Mouse (Mus musculus) fibroblast of lung, adult 2 months (primary cell): ENCODE results near the gene Ssr3.
"Not testable (repeated sequence)": the region's sequence is repeated elsewhere in the genome, so short reads cannot be mapped to it uniquely, and the experiment has no call there.

Experiments
- DNase-seq: peaks from one replicate; pipeline ENCODE4 v3.0.0-alpha.2; 2011; ENCODE audit warnings: low read depth

Ssr3 gene

GRCm38 (mm10) chr3:65392421-65392817, at the start of gene Ssr3:
Gene Ssr3 (minus strand): TSS chr3:65392623.
- peak; percentile 98 for DNase-seq

- peak; percentile 51 for DNase-seq
Measured at GRCm38 (mm10) chr3:65441586-65442111, 49.2 kb upstream of the Ssr3 start.

DNA sequence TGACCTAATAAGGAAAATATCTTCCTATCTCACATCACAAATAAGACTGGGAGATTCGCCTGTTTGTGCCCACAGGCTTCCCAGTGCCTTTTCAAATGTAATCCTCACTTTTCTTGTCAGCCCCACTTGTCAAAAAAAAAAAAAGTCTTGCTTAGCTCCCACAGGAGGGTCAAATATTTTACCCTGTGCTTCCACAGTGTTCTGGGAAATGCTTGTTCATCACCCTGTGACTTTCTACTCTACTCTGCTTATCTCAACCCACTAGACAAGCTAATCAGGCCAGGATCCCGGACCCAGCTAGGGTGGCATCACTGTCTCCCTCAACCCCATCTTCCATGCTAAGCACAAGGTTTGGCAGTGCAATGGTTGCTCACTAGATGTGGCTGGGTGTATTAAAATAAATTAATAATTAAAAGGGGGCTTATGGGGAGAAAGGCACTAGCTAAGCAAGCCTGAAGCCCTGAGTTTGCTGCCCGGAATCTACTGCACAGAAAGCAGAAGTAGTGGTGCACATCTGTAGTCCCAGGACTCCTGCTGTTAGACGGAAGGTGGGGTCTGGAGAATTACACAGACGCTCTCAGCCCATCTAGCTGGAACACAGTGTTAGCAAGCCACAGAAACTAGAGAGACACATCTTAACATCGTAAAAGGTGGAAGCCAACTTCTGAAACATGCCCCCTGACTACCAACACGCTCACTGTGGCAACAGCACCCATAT, 46.2 kb upstream of the Ssr3 start:
- no peak for DNase-seq

GRCm38 (mm10) chr3:65435812-65436211, 43.4 kb upstream of the Ssr3 start:
- no peak for DNase-seq

DNA sequence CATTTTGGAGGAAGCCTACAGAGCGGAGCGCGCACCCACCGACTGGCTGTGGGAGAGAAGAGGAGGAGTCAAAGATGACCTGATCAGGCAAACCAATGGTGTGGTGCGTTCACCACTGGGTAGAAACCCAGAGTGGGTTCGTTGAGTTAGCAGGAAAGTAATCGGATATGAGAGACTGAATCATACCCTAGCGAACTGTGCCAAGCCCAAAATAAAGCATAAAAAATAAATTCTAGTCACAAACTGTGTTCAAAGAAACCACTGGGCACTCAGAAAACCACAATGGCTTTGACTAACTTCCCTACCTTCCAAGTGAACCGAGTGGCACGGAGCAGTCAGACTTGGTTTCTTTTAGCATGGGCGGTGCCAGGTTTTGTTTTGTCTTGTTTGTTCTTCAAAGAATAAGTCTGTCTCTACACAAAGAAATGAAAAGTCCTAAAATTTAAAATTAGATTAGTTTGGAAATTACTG, 42.7 kb upstream of the Ssr3 start:
- peak; percentile 91 for DNase-seq

- no peak for DNase-seq
Measured at GRCm38 (mm10) chr3:65432236-65432635, 39.8 kb upstream of the Ssr3 start.

- DNase-seq, result no peak
Measured at GRCm38 (mm10) chr3:65419706-65420105, 27.3 kb upstream of the Ssr3 start.

DNA sequence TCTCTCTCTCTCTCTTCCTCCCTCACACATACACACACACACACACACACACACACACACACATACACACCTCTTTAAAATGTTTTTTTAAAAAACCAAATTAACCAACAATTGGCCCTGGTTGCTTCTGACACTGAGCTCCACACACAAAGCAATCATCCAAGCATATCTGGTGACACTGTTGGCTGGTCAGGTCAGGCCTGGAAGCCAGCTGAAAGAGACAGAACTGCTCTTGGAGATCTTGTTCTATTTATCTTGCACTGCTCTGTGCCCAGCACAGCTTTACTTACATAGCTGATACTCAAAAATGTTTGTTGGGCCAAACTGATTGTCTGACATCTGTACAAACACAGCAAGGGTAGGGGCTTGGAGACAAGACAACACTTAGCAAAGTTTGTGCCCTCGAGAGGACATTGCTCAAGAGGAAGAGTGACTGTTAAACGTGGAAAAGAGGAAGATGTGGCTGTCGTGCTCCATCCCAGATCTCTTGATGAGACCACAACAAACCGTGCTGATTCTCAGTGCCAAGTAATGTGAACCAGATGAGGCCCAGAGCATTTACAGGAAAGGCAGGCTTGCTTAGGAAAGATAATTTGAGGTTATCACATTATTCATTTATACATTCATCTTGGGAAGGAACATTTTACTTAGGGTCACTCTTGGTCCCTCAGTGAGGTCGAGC, 25.6 kb upstream of the Ssr3 start:
- no peak for DNase-seq

GRCm38 (mm10) chr3:65416571-65416970, 24.1 kb upstream of the Ssr3 start:
- no peak for DNase-seq

DNA sequence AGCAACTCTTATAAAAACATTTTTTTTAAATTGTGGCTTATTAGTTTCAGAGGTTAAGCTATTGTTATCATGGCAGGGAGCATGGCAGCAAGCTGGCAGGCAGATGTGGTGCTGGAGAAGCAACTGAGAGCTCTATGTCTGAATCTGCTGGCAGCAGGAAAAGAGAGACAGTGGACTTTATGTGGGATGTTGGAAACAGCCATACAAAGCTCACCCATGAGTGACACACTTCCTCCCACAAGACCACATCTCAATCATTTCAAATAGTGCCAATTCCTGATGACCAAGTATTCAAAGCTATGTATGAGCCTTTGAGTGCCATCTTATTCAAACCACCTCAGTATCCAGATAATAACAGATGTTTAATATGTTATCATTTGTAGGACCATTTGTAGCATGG, 15.5 kb upstream of the Ssr3 start:
- DNase-seq, result no peak

- DNase-seq, result no peak
Measured at GRCm38 (mm10) chr3:65405781-65406180, 13.4 kb upstream of the Ssr3 start.

DNA sequence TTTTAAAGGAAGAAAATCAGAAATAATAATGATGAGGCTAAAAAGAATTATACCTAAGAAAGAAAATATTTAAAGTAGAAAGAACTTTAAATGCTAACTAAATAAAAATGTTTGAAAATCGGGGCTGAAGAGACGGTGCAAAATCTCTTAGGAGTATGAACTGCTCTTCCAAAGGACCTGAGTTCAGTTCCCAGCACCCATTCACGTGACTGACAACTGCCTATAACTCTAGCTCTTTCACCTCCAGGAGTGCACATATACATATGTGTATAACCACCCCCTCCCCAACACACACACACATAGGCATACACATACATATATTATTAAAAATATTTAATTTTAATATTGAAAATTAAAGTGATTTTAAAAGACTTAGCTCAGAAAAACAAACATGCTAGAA, 5.1 kb upstream of the Ssr3 start:
- no peak for DNase-seq

DNA sequence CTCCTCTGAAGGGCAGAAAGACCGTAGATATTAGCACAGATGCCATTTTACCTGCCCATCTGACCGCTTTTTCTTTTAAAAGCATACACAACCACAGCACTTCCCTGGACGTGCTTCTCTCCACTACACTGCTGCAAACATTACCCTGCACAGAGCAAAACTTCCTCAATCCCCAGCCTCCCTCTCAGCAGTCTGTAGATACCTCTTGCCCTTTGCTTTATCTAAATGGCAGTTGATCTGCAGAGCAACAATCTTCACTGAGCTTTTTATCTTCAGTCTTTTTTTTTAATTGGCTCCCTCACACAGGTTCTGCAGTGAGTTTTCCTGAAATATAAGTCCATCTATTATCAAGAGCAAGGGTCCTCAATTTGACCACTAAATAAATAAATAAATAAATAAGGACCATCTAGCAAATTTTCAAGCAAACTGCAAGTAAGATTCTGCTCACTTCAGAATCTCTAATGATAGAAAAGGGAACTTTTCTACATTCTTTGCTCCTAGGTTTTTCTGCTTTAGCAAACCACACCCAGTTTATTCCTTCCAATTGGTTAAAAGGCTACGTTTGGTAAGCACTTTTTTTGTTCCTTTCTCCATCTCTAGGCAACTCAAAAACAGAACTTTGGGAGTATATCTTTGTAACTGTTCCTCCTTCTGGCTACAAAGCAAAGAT, 4.5 kb upstream of the Ssr3 start:
- DNase-seq, result no peak

DNA sequence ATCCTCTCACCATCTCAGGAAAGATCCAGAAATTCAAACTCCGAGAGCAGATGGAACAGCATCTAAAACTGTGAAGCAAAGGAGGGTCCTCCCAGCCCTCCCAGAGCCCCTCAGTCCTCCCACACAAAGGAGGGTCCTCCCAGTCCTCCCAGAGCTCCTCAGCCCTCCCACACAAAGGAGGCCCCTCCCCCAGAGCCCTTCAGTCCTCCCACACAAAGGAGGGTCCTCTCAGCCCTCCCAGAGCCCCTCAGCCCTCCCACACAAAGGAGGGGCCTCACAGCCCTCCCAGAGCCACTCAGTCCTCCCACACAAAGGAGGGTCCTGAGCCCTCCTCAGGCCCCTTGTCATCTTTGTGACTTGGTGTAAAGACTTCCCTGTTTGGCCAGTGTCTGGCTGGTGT, 2.7 kb upstream of the Ssr3 start:
- DNase-seq, result not testable (repeated sequence)

GRCm38 (mm10) chr3:65391784-65392420, 521 bp downstream of the Ssr3 start:
- no peak for DNase-seq

DNA sequence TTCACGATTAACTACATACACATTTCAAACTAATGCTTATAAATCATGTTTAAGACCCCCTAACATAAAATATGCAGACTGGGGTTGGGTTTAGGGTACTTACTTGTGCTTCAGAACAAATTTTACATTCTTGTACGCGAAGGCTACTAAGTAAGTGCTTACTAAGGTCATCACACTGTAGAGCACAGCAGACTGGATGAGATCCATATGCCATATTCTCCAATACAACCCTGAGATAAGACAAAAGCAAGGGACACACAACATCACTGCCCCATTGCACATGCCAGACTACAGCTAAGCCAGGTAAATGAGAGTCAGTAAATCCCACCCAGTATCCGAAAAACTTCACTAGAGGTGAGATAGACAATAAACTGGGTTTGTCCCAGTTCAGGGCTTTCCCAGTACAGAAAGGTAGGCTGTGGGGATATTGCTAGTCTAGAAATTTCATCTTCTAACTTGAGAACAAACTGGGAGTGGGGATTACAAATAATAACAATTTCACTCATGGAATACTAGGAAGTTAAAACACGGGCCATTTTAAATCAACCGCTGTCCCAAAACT, 1.1 kb downstream of the Ssr3 start:
- no peak for DNase-seq

DNA sequence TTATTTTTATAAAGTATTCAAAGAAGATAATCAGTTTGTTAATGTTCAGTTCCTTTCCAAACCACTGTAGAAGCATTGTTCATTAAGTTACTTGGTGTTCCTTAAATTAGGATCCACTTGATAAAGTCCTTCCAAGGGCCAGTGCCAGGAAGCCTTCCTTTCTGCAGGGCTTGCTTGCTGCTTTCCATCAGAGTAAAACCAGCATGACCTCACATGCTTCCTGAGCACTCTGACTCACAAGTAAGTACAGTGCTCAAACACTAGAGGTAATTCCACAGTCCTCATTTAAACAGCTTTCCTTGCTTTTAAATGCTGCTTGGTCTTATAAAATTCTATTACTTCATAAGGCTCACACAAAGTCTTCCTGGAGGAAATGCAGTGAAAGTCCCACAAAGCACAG, 6.7 kb downstream of the Ssr3 start:
- DNase-seq, result no peak

GRCm38 (mm10) chr3:65384431-65384830, 8.0 kb downstream of the Ssr3 start:
- no peak for DNase-seq

DNA sequence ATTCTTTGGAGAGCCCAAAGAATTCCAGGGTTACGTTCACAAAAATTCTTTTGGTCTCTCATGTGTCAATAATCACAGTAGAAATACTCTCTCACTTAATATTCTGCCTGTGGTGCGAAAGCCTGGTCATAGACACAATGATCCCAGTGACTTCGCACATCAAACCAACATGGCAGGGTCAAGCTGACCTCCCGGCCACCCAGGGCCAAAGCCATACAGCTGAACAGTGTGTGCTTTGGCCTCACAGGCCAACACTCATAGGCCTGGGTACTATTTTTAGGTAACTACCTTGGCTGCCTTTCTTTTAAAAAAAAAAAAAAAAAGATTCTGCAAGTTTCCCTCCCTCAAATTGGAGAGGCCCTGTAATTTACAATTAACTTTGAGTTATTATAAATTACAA, 11.3 kb downstream of the Ssr3 start:
- peak; percentile 89 for DNase-seq

DNA sequence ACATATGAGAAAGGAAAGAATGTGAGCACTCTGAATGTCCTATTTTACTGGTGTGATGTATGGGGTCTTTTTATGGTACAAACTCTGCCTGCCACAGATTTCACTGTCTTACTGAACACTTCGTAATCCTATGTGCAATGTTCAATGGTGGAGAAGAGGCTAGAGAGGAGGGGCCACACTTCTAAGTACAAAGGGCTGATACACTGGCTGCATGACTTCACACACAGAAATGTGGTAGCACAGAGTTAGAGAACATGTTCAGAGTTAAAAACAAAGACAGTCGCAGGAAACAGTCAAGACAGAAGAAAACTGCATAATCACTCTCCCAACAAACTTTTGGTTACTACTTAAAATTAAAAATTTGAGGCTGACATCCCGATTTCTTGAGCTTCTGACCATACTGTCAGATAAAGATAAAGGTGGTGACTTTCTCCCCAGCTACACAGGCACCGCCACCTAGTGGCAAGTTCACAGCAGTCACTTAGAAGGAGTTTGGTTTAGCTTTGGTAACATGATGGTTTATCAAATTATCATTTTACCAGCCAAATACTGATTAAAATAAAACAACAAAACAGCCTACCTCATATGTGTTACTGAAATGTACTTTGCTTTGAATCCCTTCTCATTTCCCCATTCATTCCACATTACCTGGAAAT, 12.4 kb downstream of the Ssr3 start:
- DNase-seq, result no peak

DNA sequence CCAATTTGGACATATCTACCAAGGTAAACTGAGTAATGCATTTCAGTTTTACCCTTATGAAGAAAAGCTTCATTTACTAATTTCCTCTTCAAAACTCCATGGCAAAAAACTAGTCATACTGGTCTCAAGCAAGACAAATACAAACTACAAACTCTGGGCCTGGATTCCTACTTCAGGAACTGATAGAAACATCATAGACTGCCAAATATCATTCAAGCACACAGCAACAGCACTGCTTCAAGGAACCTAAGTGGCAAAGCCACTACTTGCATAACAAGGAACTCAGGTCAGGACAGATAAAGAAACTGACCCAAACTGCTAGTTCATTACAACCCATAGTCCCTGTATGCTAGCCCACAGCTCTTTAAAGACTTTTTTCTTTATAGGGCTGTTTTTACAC, 13.7 kb downstream of the Ssr3 start:
- DNase-seq, result no peak

- DNase-seq, result peak; percentile 90
Measured at GRCm38 (mm10) chr3:65374729-65375128, 17.7 kb downstream of the Ssr3 start.
